In genomic region chr2:25111184-25111791, GRCm38 (mm10) we compare ENCODE assay signal across 8 mouse cellular contexts. TPM values are rescaled to one million over a fixed set of nuclear protein-coding genes. Genes with fewer than 3 reads are reported as not detected.
DNase-seq lines count a peak whose midpoint lies in the region; ATAC-seq lines count a peak whose summit lies in the region.

No protein-coding gene starts in this region.

- H3K4me1 ChIP-seq in midbrain, embryonic 11.5 days (ENCODE audit: control insufficient read depth, insufficient read depth, low read length): peaks cover 6% of the 10 kb centered on the region
- no peaks in the 10 kb centered on the region for H3K4me1 ChIP-seq in midbrain, embryonic 15.5 days
- H3K4me1 ChIP-seq in kidney, embryonic 14.5 days (ENCODE audit: control insufficient read depth, insufficient read depth, low read length): no peaks in the 10 kb centered on the region

- H3K4me3 ChIP-seq in midbrain, embryonic 11.5 days (ENCODE audit: low read depth, low read length): no peak overlapping the region
- H3K4me3 ChIP-seq in midbrain, embryonic 15.5 days: no peak overlapping the region
- H3K4me3 ChIP-seq in kidney, embryonic 14.5 days (ENCODE audit: low read length): no peak overlapping the region

- DNase-seq in midbrain, embryonic 11.5 days (ENCODE audit: low spot score, missing footprints): peak; percentile 51
- DNase-seq in embryo, embryonic 11 days: peak; percentile 9
- DNase-seq in lung, postnatal 4 days: peak; percentile 81 to 92
- no peak for DNase-seq in ovary, postnatal 14 days (ENCODE audit: low spot score)
- DNase-seq in adrenal gland, adult 8-10 months: no peak
- DNase-seq in ovary, adult 18-20 months (ENCODE audit: low spot score): no peak

- H3K27ac ChIP-seq in midbrain, embryonic 11.5 days (ENCODE audit: low read depth, low read length): no peak overlapping the region
- H3K27ac ChIP-seq in midbrain, embryonic 15.5 days: no peak overlapping the region
- 0 out of 2 replicates have a peak overlapping the region, but pooled peaks have one; percentile 65 for H3K27ac ChIP-seq in kidney, embryonic 14.5 days (ENCODE audit: low read depth, low read length)

- no peak overlapping the region for H3K4me2 ChIP-seq in midbrain, embryonic 11.5 days
- no peak overlapping the region for H3K4me2 ChIP-seq in midbrain, embryonic 15.5 days
- H3K4me2 ChIP-seq in kidney, embryonic 14.5 days (replicated peaks; ENCODE audit: low read depth, low read length): no peak overlapping the region

- peak; percentile 50; the same call in 1 of the 2 replicates for ATAC-seq in midbrain, embryonic 11.5 days (ENCODE audit: low FRiP score)
- ATAC-seq in midbrain, embryonic 15.5 days (replicated peaks): no peak
- peak; percentile 50 for ATAC-seq in kidney, embryonic 14.5 days (ENCODE audit: low FRiP score, low TSS enrichment)

- H3K9me3 ChIP-seq in midbrain, embryonic 11.5 days (ENCODE audit: control insufficient read depth, low read length): no peaks in the 10 kb centered on the region
- no peaks in the 10 kb centered on the region for H3K9me3 ChIP-seq in midbrain, embryonic 15.5 days
- no peaks in the 10 kb centered on the region for H3K9me3 ChIP-seq in kidney, embryonic 14.5 days (ENCODE audit: control insufficient read depth, low read length)

- no peaks in the 10 kb centered on the region for H3K36me3 ChIP-seq in midbrain, embryonic 11.5 days (ENCODE audit: control insufficient read depth, insufficient read depth, low read length)
- H3K36me3 ChIP-seq in midbrain, embryonic 15.5 days (replicated peaks): no peaks in the 10 kb centered on the region
- no peaks in the 10 kb centered on the region for H3K36me3 ChIP-seq in kidney, embryonic 14.5 days (ENCODE audit: control insufficient read depth, insufficient read depth, low read length)

- no peaks in the 10 kb centered on the region for H3K27me3 ChIP-seq in midbrain, embryonic 11.5 days (ENCODE audit: control insufficient read depth, insufficient read depth, low read length)
- H3K27me3 ChIP-seq in midbrain, embryonic 15.5 days (replicated peaks): no peaks in the 10 kb centered on the region
- no peaks in the 10 kb centered on the region for H3K27me3 ChIP-seq in kidney, embryonic 14.5 days (ENCODE audit: control insufficient read depth, insufficient read depth, low read length)

- no peak overlapping the region; the same call in 1 of the 2 replicates for H3K9ac ChIP-seq in midbrain, embryonic 11.5 days (ENCODE audit: low read length)
- H3K9ac ChIP-seq in midbrain, embryonic 15.5 days: no peak overlapping the region
- H3K9ac ChIP-seq in kidney, embryonic 14.5 days (ENCODE audit: low read depth, low read length): no peak overlapping the region

- WGBS in midbrain, embryonic 11.5 days: 66% methylated on average over 9 of the region's 9 CpGs
- 63% methylated on average over 9 of the region's 9 CpGs for WGBS in midbrain, embryonic 15.5 days
- WGBS in kidney, embryonic 14.5 days: 55% methylated on average over 9 of the region's 9 CpGs

RNA-seq across cellular contexts. Expression of gene Noxa1, which starts 16.3 kb away (rescaled TPM):
- polyA plus RNA-seq in midbrain, embryonic 11.5 days (2014; fragmentation: Nextera tagmentation; extraction: Ambion mirVana): not detected in 2 replicates
- polyA plus RNA-seq in midbrain, embryonic 15.5 days (2015; fragmentation: Nextera tagmentation; extraction: Ambion mirVana): not detected in 2 replicates
- polyA plus RNA-seq in kidney, embryonic 14.5 days (2014; fragmentation: Nextera tagmentation; extraction: Ambion mirVana): 0.36 and 0.53 TPM in 2 replicates
- total RNA-seq in adrenal gland, adult 8-10 months (2022): not detected

RNA-seq across cellular contexts. Expression of gene Entpd8, which starts 31.2 kb away (rescaled TPM):
- polyA plus RNA-seq in midbrain, embryonic 11.5 days (2014; fragmentation: Nextera tagmentation; extraction: Ambion mirVana): not detected in 2 replicates
- polyA plus RNA-seq in midbrain, embryonic 15.5 days (2015; fragmentation: Nextera tagmentation; extraction: Ambion mirVana): not detected in 2 replicates
- 1.3 and 3.0 TPM in 2 replicates for polyA plus RNA-seq in kidney, embryonic 14.5 days (2014; fragmentation: Nextera tagmentation; extraction: Ambion mirVana)
- under 1 TPM in 1 of 4 experiments, not detected in 3; 0.27 TPM for total RNA-seq in adrenal gland, adult 8-10 months (2022)

RNA-seq across cellular contexts. Expression of gene Nsmf, which starts 57.1 kb away (rescaled TPM):
- 34.2 and 34.7 TPM in 2 replicates for polyA plus RNA-seq in midbrain, embryonic 11.5 days (2014; fragmentation: Nextera tagmentation; extraction: Ambion mirVana)
- 180 and 188 TPM in 2 replicates for polyA plus RNA-seq in midbrain, embryonic 15.5 days (2015; fragmentation: Nextera tagmentation; extraction: Ambion mirVana)
- polyA plus RNA-seq in kidney, embryonic 14.5 days (2014; fragmentation: Nextera tagmentation; extraction: Ambion mirVana): 57.4 and 67.7 TPM in 2 replicates
- total RNA-seq in adrenal gland, adult 8-10 months (2022): 10 to 100 TPM; 41.6 to 84.4 (median 63.1) TPM

Comparison
In these comparisons a context has a peak if more than half of its experiments do, and no peak if none do; other contexts are left out.
1. DNase-seq: peak in midbrain, embryonic 11.5 days (single experiment), embryo, embryonic 11 days (single experiment) and lung, postnatal 4 days (2 of 2); none in ovary, postnatal 14 days (single experiment), adrenal gland, adult 8-10 months (single experiment) and ovary, adult 18-20 months (single experiment).